Mouse (Mus musculus) embryonic fibroblast, embryonic 13.5 days (primary cell): Measurements from ENCODE around the gene Tuba4a.

Experiments
- CTCF ChIP-seq: IDR thresholded peaks from 2 replicates; pipeline ENCODE4 v1.5.1; 2011; ENCODE audit warnings: mild to moderate bottlenecking, control low read depth, low read length, moderate library complexity, borderline replicate concordance; ENCODE audit not compliant: insufficient read depth
- POLR2A ChIP-seq: IDR thresholded peaks from 2 replicates; pipeline ENCODE4 v1.6.1; 2011; ENCODE audit warnings: low read depth, mild to moderate bottlenecking, control low read depth, low read length, moderate library complexity

- TF ChIP-seq CTCF = no peak
- no peak for TF ChIP-seq POLR2A
These were observed at the start of gene Tuba4a for GRCm38 (mm10) chr1:75219531-75219930.
